18 mouse cellular contexts compared by ENCODE assay signal in the genomic region with DNA sequence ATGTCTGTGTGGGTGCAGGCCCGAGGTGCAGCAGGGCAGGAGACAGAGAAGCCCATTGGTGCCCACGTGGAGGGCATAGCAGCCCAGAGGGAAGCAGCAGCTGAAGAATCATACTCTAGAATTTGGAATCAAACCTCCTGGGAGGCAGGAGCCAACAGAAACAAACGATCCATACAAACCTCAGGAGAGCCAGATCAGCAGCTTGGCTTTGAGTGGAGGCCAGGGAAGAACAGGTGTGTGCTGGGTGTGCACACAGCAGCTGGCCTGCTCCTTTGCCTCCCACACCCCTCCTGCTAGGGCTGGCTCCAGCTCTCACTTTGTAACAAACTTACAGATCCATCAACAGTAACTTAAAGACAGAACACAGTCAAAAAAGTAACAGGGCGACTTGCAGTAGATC.
DNase-seq lines count a peak whose midpoint lies in the region; ATAC-seq and TF ChIP-seq lines count a peak whose summit lies in the region.
"Had no signal": no experiment of that assay in that cellular context is flagged by ENCODE, and none has a peak within 500 bp of the region (broad histone marks: within the 10 kb centered on the region; RNA-seq: fewer than 3 reads in every experiment).

No protein-coding gene starts in this region.

- H3K4me1 ChIP-seq in embryonic facial prominence, embryonic 15.5 days, result no peaks in the 10 kb centered on the region
- peaks cover 14% of the 10 kb centered on the region for H3K4me1 ChIP-seq in intestine, embryonic 16.5 days (ENCODE audit: control insufficient read depth, insufficient read depth, low read length)
- H3K4me1 ChIP-seq: liver, embryonic 15.5 days; midbrain, embryonic 15.5 days; neural tube, embryonic 13.5 days had no signal

- H3K27ac ChIP-seq in layer of hippocampus, adult 2 months, result no peak overlapping the region
- H3K27ac ChIP-seq in embryonic facial prominence, embryonic 15.5 days (replicated peaks), result no peak overlapping the region
- H3K27ac ChIP-seq in intestine, embryonic 16.5 days (ENCODE audit: low read length), result peak overlapping the region; percentile 91
- H3K27ac ChIP-seq: embryonic facial prominence, embryonic 13.5 days; liver, embryonic 15.5 days; midbrain, embryonic 15.5 days; neural tube, embryonic 13.5 days had no signal

- no peaks in the 10 kb centered on the region for H3K27me3 ChIP-seq in embryonic facial prominence, embryonic 15.5 days
- no peaks in the 10 kb centered on the region for H3K27me3 ChIP-seq in intestine, embryonic 16.5 days (replicated peaks; ENCODE audit: control insufficient read depth, insufficient read depth, low read length)
- H3K27me3 ChIP-seq: embryonic facial prominence, embryonic 13.5 days; liver, embryonic 15.5 days; midbrain, embryonic 15.5 days; neural tube, embryonic 13.5 days; Patski had no signal

- no peaks in the 10 kb centered on the region for H3K9me3 ChIP-seq in embryonic facial prominence, embryonic 15.5 days (replicated peaks)
- no peaks in the 10 kb centered on the region for H3K9me3 ChIP-seq in intestine, embryonic 16.5 days (ENCODE audit: control insufficient read depth, low read length)
- H3K9me3 ChIP-seq: embryonic facial prominence, embryonic 13.5 days; liver, embryonic 15.5 days; midbrain, embryonic 15.5 days; neural tube, embryonic 13.5 days had no signal

- H3K4me2 ChIP-seq in embryonic facial prominence, embryonic 15.5 days (replicated peaks), result no peak overlapping the region
- H3K4me2 ChIP-seq in intestine, embryonic 16.5 days (ENCODE audit: low read depth, low read length), result no peak overlapping the region
- H3K4me2 ChIP-seq: embryonic facial prominence, embryonic 13.5 days; liver, embryonic 15.5 days; midbrain, embryonic 15.5 days; neural tube, embryonic 13.5 days had no signal

- TF ChIP-seq CTCF in layer of hippocampus, adult 2 months (conservative IDR thresholded peaks at IDR 0.05), result no peak

- H3K9ac ChIP-seq in embryonic facial prominence, embryonic 15.5 days, result no peak overlapping the region
- H3K9ac ChIP-seq in intestine, embryonic 16.5 days (ENCODE audit: low read depth, low read length), result peak overlapping the region; percentile 18; the same call in 1 of the 2 replicates
- H3K9ac ChIP-seq: embryonic facial prominence, embryonic 13.5 days; liver, embryonic 15.5 days; midbrain, embryonic 15.5 days; neural tube, embryonic 13.5 days had no signal

- peak; percentile 64; the same call in 1 of the 2 replicates for ATAC-seq in embryonic facial prominence, embryonic 15.5 days (ENCODE audit: insufficient number of reproducible peaks, low FRiP score, low TSS enrichment, low read depth)
- ATAC-seq in intestine, embryonic 16.5 days, result peak; percentile 70
- ATAC-seq: forebrain, embryonic 16.5 days; midbrain, embryonic 15.5 days; Patski had no signal

- WGBS in embryonic facial prominence, embryonic 15.5 days, result 72% methylated on average over 4 of the region's 4 CpGs
- WGBS in intestine, embryonic 16.5 days, result 49% methylated on average over 4 of the region's 4 CpGs

- no peak overlapping the region for H3K4me3 ChIP-seq in layer of hippocampus, adult 2 months
- H3K4me3 ChIP-seq in embryonic facial prominence, embryonic 15.5 days (replicated peaks), result no peak overlapping the region
- H3K4me3 ChIP-seq in intestine, embryonic 16.5 days (ENCODE audit: low read length), result no peak overlapping the region
- H3K4me3 ChIP-seq: embryonic facial prominence, embryonic 13.5 days; liver, embryonic 15.5 days; midbrain, embryonic 15.5 days; neural tube, embryonic 13.5 days had no signal

- peak; percentile 23 to 39 for DNase-seq in layer of hippocampus, adult 2 months (ENCODE audit: low spot score in 2 of 2)
- DNase-seq in layer of hippocampus, adult 9-10 months (ENCODE audit: low spot score), result no peak
- peak; percentile 47 to 53 for DNase-seq in right cerebral cortex, postnatal 36 days (ENCODE audit: low spot score in 2 of 2)
- DNase-seq in lung, adult 18-20 months, result no peak
- DNase-seq in adrenal gland, adult 8-10 months, result no peak
- DNase-seq: adrenal gland, adult 2 months; cerebellum, postnatal 36 days; heart, postnatal 4 days; kidney, adult 11 months; lung, postnatal 36 days had no signal

- no peaks in the 10 kb centered on the region for H3K36me3 ChIP-seq in embryonic facial prominence, embryonic 15.5 days
- H3K36me3 ChIP-seq in intestine, embryonic 16.5 days (ENCODE audit: control insufficient read depth, insufficient read depth, low read length), result no peaks in the 10 kb centered on the region
- H3K36me3 ChIP-seq: liver, embryonic 15.5 days had no signal

Comparison
In these comparisons a context has a peak if more than half of its experiments do, and no peak if none do; other contexts are left out.
1. DNase-seq: peak in layer of hippocampus, adult 2 months (2 of 2) and right cerebral cortex, postnatal 36 days (2 of 2); none in layer of hippocampus, adult 9-10 months (single experiment), lung, adult 18-20 months (0 of 2) and adrenal gland, adult 8-10 months (single experiment).